Mouse (Mus musculus): ENCODE data around the gene Gpr182.
"Not testable (repeated sequence)": the region's sequence is repeated elsewhere in the genome, so short reads cannot be mapped to it uniquely, and the experiment has no call there.

Gene Gpr182

GRCm38 (mm10) chr10:127751548-127751947, at the start of gene Gpr182:
Gpr182 (minus strand) TSS chr10:127751732.
- DNase-seq (ENCODE audit: extremely low spot score, low read depth, low spot score), result no peak

- DNase-seq (ENCODE audit: extremely low spot score, low read depth, low spot score), result no peak
Observed at GRCm38 (mm10) chr10:127800891-127801290, 49.4 kb upstream of the Gpr182 start, which contains the start of gene Rdh16. Rdh16 (plus strand) TSS chr10:127801152.

GRCm38 (mm10) chr10:127799295-127799694, 47.8 kb upstream of the Gpr182 start:
- no peak for DNase-seq (ENCODE audit: extremely low spot score, low read depth, low spot score)

- not testable (repeated sequence) for DNase-seq (ENCODE audit: extremely low spot score, low read depth, low spot score)
Observed at GRCm38 (mm10) chr10:127785411-127785810, 33.9 kb upstream of the Gpr182 start.

GRCm38 (mm10) chr10:127782321-127782720, 30.8 kb upstream of the Gpr182 start:
- not testable (repeated sequence) for DNase-seq (ENCODE audit: extremely low spot score, low read depth, low spot score)

- no peak for DNase-seq (ENCODE audit: extremely low spot score, low read depth, low spot score)
Observed at GRCm38 (mm10) chr10:127776011-127776410, 24.5 kb upstream of the Gpr182 start, which contains the start of gene Rdh9. Rdh9 (plus strand) TSS chr10:127776386.

GRCm38 (mm10) chr10:127766564-127766963, 15.0 kb upstream of the Gpr182 start:
- no peak for DNase-seq (ENCODE audit: extremely low spot score, low read depth, low spot score)

- no peak for DNase-seq (ENCODE audit: extremely low spot score, low read depth, low spot score)
Observed at GRCm38 (mm10) chr10:127763914-127764680, 12.6 kb upstream of the Gpr182 start.

- not testable (repeated sequence) for DNase-seq (ENCODE audit: extremely low spot score, low read depth, low spot score)
Observed at GRCm38 (mm10) chr10:127762926-127763325, 11.4 kb upstream of the Gpr182 start.

GRCm38 (mm10) chr10:127759181-127760110, 7.9 kb upstream of the Gpr182 start, which contains the start of the genes Rdh1 and Rdh16f1:
Rdh1 (plus strand) TSS chr10:127759721.
Rdh16f1 (plus strand) TSS chr10:127759787.
- DNase-seq (ENCODE audit: extremely low spot score, low read depth, low spot score), result no peak

GRCm38 (mm10) chr10:127755770-127756468, 4.4 kb upstream of the Gpr182 start:
- no peak for DNase-seq (ENCODE audit: extremely low spot score, low read depth, low spot score)

GRCm38 (mm10) chr10:127755246-127755645, 3.7 kb upstream of the Gpr182 start:
- DNase-seq (ENCODE audit: extremely low spot score, low read depth, low spot score), result no peak

- DNase-seq (ENCODE audit: extremely low spot score, low read depth, low spot score), result no peak
Observed at GRCm38 (mm10) chr10:127754566-127755166, 3.1 kb upstream of the Gpr182 start.

GRCm38 (mm10) chr10:127750136-127750777, 1.3 kb downstream of the Gpr182 start:
- DNase-seq (ENCODE audit: extremely low spot score, low read depth, low spot score), result no peak

- DNase-seq (ENCODE audit: extremely low spot score, low read depth, low spot score), result no peak
Observed at GRCm38 (mm10) chr10:127748847-127749612, 2.5 kb downstream of the Gpr182 start.

- no peak for DNase-seq (ENCODE audit: extremely low spot score, low read depth, low spot score)
Observed at GRCm38 (mm10) chr10:127747254-127747653, 4.3 kb downstream of the Gpr182 start.

- no peak for DNase-seq (ENCODE audit: extremely low spot score, low read depth, low spot score)
Observed at GRCm38 (mm10) chr10:127745886-127746285, 5.6 kb downstream of the Gpr182 start.

GRCm38 (mm10) chr10:127744661-127745060, 6.9 kb downstream of the Gpr182 start:
- no peak for DNase-seq (ENCODE audit: extremely low spot score, low read depth, low spot score)

- DNase-seq (ENCODE audit: extremely low spot score, low read depth, low spot score), result no peak
Observed at GRCm38 (mm10) chr10:127739661-127740161, 11.8 kb downstream of the Gpr182 start.

Measured in hindlimb bud, embryonic 11.5 days (tissue).